8 mouse cellular contexts compared by ENCODE assay signal in the genomic region with DNA sequence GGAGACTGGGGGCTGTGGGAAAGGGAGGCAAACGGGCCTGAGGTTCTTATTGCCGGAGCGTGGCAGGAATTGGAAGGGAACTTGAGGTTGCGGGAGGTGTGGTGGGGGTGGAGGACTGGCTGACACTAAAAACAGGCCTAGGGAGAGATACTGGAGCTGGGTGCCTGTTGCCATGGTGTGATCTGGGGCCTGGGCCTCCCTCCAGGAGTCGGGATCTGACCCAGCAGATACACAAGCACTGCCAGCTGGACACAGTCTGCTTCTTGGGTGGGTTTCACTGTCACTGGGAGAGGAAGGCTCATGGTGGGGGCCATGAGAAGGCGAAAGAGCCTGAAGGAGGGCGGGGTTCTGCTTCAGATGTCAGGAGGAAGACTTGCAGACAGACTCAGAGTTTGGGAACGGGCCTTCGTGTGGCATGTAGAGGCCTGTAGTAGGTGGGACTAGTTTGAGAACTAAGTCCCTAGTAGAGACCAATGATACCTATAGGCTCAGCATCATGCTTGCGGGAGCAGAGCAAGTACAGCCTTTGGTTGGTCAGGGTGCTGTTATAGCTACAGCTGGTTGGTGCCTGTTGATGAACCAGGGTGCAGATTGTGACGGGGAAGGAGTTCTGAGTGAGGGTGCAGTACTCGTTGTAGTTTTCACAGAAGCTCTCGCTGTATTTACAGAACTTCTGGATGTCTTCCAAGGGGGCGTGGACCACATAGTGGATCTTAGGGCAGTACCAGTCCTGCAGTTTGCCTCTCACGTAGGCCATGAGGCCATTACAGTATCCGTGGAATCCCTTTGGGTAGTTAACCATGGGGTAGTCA. TPM values are rescaled to one million over a fixed set of nuclear protein-coding genes. Genes with fewer than 3 reads are reported as not detected.
A peak's percentile ranks its signal among the peaks of the same experiment; 100 is the strongest.
DNase-seq lines count a peak whose midpoint lies in the region; ATAC-seq and TF ChIP-seq lines count a peak whose summit lies in the region.

No protein-coding gene starts in this region.

- no peaks in the 10 kb centered on the region for H3K4me1 ChIP-seq in lung, adult 2 months (ENCODE audit: control insufficient read depth, insufficient read depth, low read length)
- H3K4me1 ChIP-seq in intestine, embryonic 15.5 days (replicated peaks), result peaks cover 10% of the 10 kb centered on the region

- no peaks in the 10 kb centered on the region for H3K36me3 ChIP-seq in intestine, embryonic 15.5 days

- H3K27me3 ChIP-seq in intestine, embryonic 15.5 days (replicated peaks), result no peaks in the 10 kb centered on the region

- intact Hi-C loops in gastrocnemius, postnatal 14 days (cut with DNase I; ENCODE audit: low total_unique reads), result no loop called here

- TF ChIP-seq POLR2A in lung, adult 2 months (IDR thresholded peaks at IDR 0.05; ENCODE audit: borderline replicate concordance, extremely low read depth, low read depth, low read length), result no peak

- DNase-seq in lung, adult 18-20 months, result peak; percentile 38 to 42
- no peak for DNase-seq in lung, adult 2 months
- peak; percentile 74 for DNase-seq in gastrocnemius, postnatal 14 days
- peak; percentile 62 for DNase-seq in lung, postnatal 14 days
- no peak for DNase-seq in spleen, adult 18-20 months
- DNase-seq in adrenal gland, adult (ENCODE audit: inconsistent age in 2 of 2, low spot score in 1 of 2), result no peak

- no peak overlapping the region; the same call in 1 of the 2 replicates for H3K4me2 ChIP-seq in intestine, embryonic 15.5 days (replicated peaks)

- H3K4me3 ChIP-seq in lung, adult 2 months (replicated peaks; ENCODE audit: extremely low read depth, low read depth, low read length), result no peak overlapping the region
- no peak overlapping the region for H3K4me3 ChIP-seq in intestine, embryonic 15.5 days (replicated peaks)

- ATAC-seq in intestine, embryonic 15.5 days, result peak; percentile 76
- no peak for ATAC-seq in activated CD4-positive, CD25-positive, alpha-beta regulatory T cell, adult 4 months

- H3K9ac ChIP-seq in intestine, embryonic 15.5 days, result no peak overlapping the region

- H3K27ac ChIP-seq in intestine, embryonic 15.5 days, result peak overlapping the region; percentile 48; the same call in 1 of the 2 replicates

- 60% methylated on average over 16 of the region's 16 CpGs for WGBS in lung, adult 2 months
- WGBS in intestine, embryonic 15.5 days, result 51% methylated on average over 16 of the region's 16 CpGs

- no peak for TF ChIP-seq CTCF in lung, adult 2 months (IDR thresholded peaks at IDR 0.05; ENCODE audit: insufficient read depth, low read length)

- H3K9me3 ChIP-seq in intestine, embryonic 15.5 days, result no peaks in the 10 kb centered on the region

RNA-seq across cellular contexts. Expression of gene Rnase13, which starts 0.6 kb away (rescaled TPM):
- not detected in 2 replicates for polyA plus RNA-seq in lung, adult 2 months (2012; rRNA removed)
- not detected for total RNA-seq in gastrocnemius, postnatal 14 days (2021)
- polyA plus RNA-seq in intestine, embryonic 15.5 days (2015; fragmentation: Nextera tagmentation; extraction: Ambion mirVana), result not detected in 2 replicates
- not detected for polyA plus RNA-seq in activated CD4-positive, CD25-positive, alpha-beta regulatory T cell, adult 4 months (2017; shearing (Covaris generic))

RNA-seq across cellular contexts. Expression of gene Tppp2, which starts 3.7 kb away (rescaled TPM):
- polyA plus RNA-seq in lung, adult 2 months (2012; rRNA removed), result not detected in 2 replicates
- total RNA-seq in gastrocnemius, postnatal 14 days (2021), result under 1 TPM in 1 of 2 experiments, not detected in 1; 0.35 TPM
- polyA plus RNA-seq in intestine, embryonic 15.5 days (2015; fragmentation: Nextera tagmentation; extraction: Ambion mirVana), result not detected in 2 replicates
- polyA plus RNA-seq in activated CD4-positive, CD25-positive, alpha-beta regulatory T cell, adult 4 months (2017; shearing (Covaris generic)), result not detected

RNA-seq across cellular contexts. Expression of gene Ndrg2, which starts 8.0 kb away (rescaled TPM):
- 164 and 251 TPM in 2 replicates for polyA plus RNA-seq in lung, adult 2 months (2012; rRNA removed)
- total RNA-seq in gastrocnemius, postnatal 14 days (2021), result 1,000 to 10,000 TPM in 1 of 2 experiments, 100 to 1,000 TPM in 1; 964 to 1,110 TPM
- 52.2 and 60.1 TPM in 2 replicates for polyA plus RNA-seq in intestine, embryonic 15.5 days (2015; fragmentation: Nextera tagmentation; extraction: Ambion mirVana)
- polyA plus RNA-seq in activated CD4-positive, CD25-positive, alpha-beta regulatory T cell, adult 4 months (2017; shearing (Covaris generic)), result 10 to 100 TPM; 16.2 to 18.5 TPM

RNA-seq across cellular contexts. Expression of gene Slc39a2, which starts 29.3 kb away (rescaled TPM):
- polyA plus RNA-seq in lung, adult 2 months (2012; rRNA removed), result 2.7 and 3.9 TPM in 2 replicates
- total RNA-seq in gastrocnemius, postnatal 14 days (2021), result under 1 TPM; 0.31 to 0.37 TPM
- polyA plus RNA-seq in intestine, embryonic 15.5 days (2015; fragmentation: Nextera tagmentation; extraction: Ambion mirVana), result 0.96 and 1.0 TPM in 2 replicates
- polyA plus RNA-seq in activated CD4-positive, CD25-positive, alpha-beta regulatory T cell, adult 4 months (2017; shearing (Covaris generic)), result under 1 TPM in 1 of 2 experiments, not detected in 1; 0.70 TPM

RNA-seq across cellular contexts. Expression of gene Mettl17, which starts 37.3 kb away (rescaled TPM):
- 26.0 and 27.2 TPM in 2 replicates for polyA plus RNA-seq in lung, adult 2 months (2012; rRNA removed)
- total RNA-seq in gastrocnemius, postnatal 14 days (2021), result 10 to 100 TPM in 1 of 2 experiments, 1 to 10 TPM in 1; 8.3 to 13.1 TPM
- polyA plus RNA-seq in intestine, embryonic 15.5 days (2015; fragmentation: Nextera tagmentation; extraction: Ambion mirVana), result 45.4 and 45.5 TPM in 2 replicates
- polyA plus RNA-seq in activated CD4-positive, CD25-positive, alpha-beta regulatory T cell, adult 4 months (2017; shearing (Covaris generic)), result 10 to 100 TPM; 35.7 to 44.6 TPM

Comparison
In these comparisons a context has a peak if more than half of its experiments do, and no peak if none do; other contexts are left out.
1. DNase-seq: peak in lung, adult 18-20 months (2 of 2), gastrocnemius, postnatal 14 days (single experiment) and lung, postnatal 14 days (single experiment); none in lung, adult 2 months (single experiment), spleen, adult 18-20 months (0 of 2) and adrenal gland, adult (0 of 2).